Mouse (Mus musculus) ES-E14 (cell line): ENCODE measurements at regions not wholly inside any gene's neighbourhood (a gene's known extent, or its start where the extent isn't known, plus 50 kb on each side); places are given as distances from the start of the nearest gene placed in this dataset.

ENCODE experiments used
- CHD2 ChIP-seq: IDR thresholded peaks from 2 replicates; pipeline ENCODE4 v1.6.1; 2014; ENCODE audit warnings: mild to moderate bottlenecking, low read depth, low read length, inconsistent platforms
- HCFC1 ChIP-seq: IDR thresholded peaks from 2 replicates; pipeline ENCODE4 v1.6.1; 2012; ENCODE audit warnings: low read length, inconsistent platforms, borderline replicate concordance; ENCODE audit not compliant: insufficient read depth
- MAFK ChIP-seq: IDR thresholded peaks from 2 replicates; pipeline ENCODE4 v1.6.1; 2014; ENCODE audit warnings: mild to moderate bottlenecking, low read depth, low read length, inconsistent platforms; ENCODE audit not compliant: insufficient read depth
- ZC3H11A ChIP-seq: IDR thresholded peaks from 2 replicates; pipeline ENCODE4 v1.6.1; 2012; ENCODE audit warnings: low read depth, mild to moderate bottlenecking, inconsistent platforms, low read length, borderline replicate concordance

DNA sequence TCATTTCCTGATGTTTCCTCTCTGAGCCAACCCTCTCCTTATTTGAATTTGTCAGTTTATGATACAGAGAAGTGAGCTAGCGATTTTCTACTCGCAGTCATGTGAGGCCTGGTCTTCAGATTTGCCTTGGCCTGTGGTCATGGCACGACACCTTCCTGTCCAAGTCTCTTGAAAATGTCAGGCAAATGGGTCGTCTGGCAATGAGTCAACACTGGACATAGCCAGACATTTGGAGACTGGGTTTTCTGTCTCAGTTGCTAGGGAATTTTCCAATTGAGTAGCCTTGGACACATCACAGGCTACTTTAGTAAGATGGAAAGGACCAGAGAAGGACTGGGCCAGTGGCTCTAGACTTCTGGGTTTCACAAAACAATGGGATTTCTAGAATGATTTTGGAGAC is 171.2 kb downstream of the Enc1 start:
- TF ChIP-seq CHD2, result no peak
- no peak for TF ChIP-seq ZC3H11A
- no peak for TF ChIP-seq MAFK
- TF ChIP-seq HCFC1, result no peak
